Comparison of ENCODE assay signal across 26 mouse cellular contexts in genomic region chr9:21816716-21817305, GRCm38 (mm10). TPM values are rescaled to one million over a fixed set of nuclear protein-coding genes. Genes with fewer than 3 reads are reported as not detected.
DNase-seq lines count a peak whose midpoint lies in the region; ATAC-seq and TF ChIP-seq lines count a peak whose summit lies in the region.
"Had no signal": no experiment of that assay in that cellular context is flagged by ENCODE, and none has a peak within 500 bp of the region (broad histone marks: within the 10 kb centered on the region; RNA-seq: fewer than 3 reads in every experiment).

No protein-coding gene starts in this region.

- H3K36me3 ChIP-seq in intestine, embryonic 16.5 days (ENCODE audit: control insufficient read depth, insufficient read depth, low read length), result no peaks in the 10 kb centered on the region
- H3K36me3 ChIP-seq in intestine, postnatal 0 days (ENCODE audit: control insufficient read depth, insufficient read depth), result peaks cover 72% of the 10 kb centered on the region
- H3K36me3 ChIP-seq in C2C12 (ENCODE audit: control insufficient read depth, insufficient read depth), result no peaks in the 10 kb centered on the region
- H3K36me3 ChIP-seq: neural tube, embryonic 13.5 days had no signal

- no peaks in the 10 kb centered on the region for H3K79me3 ChIP-seq in C2C12 (ENCODE audit: low read depth)

- no peak for TF ChIP-seq CTCF in intestine, postnatal 0 days (IDR thresholded peaks at IDR 0.05; ENCODE audit: low read depth)
- no peak for TF ChIP-seq CTCF in C2C12 (IDR thresholded peaks at IDR 0.05; ENCODE audit: control insufficient read depth, insufficient read depth, insufficient read length)
- no peak for TF ChIP-seq CTCF in left cerebral cortex, adult 2 months (IDR thresholded peaks at IDR 0.05)

- WGBS in intestine, embryonic 16.5 days, result 68% methylated on average over 9 of the region's 9 CpGs
- WGBS in intestine, postnatal 0 days, result 67% methylated on average over 9 of the region's 9 CpGs

- no peak overlapping the region for H3K4me2 ChIP-seq in intestine, embryonic 16.5 days (ENCODE audit: low read depth, low read length)
- no peak overlapping the region for H3K4me2 ChIP-seq in intestine, postnatal 0 days (replicated peaks; ENCODE audit: low read depth)
- H3K4me2 ChIP-seq: embryonic facial prominence, embryonic 15.5 days; heart, embryonic 11.5 days; hindbrain, embryonic 14.5 days; limb, embryonic 12.5 days; lung, embryonic 15.5 days; midbrain, embryonic 12.5 days; neural tube, embryonic 13.5 days had no signal

- no peak overlapping the region for H3K27ac ChIP-seq in intestine, embryonic 16.5 days (ENCODE audit: low read length)
- no peak overlapping the region for H3K27ac ChIP-seq in intestine, postnatal 0 days (ENCODE audit: low read depth, low read length)
- no peak overlapping the region for H3K27ac ChIP-seq in left cerebral cortex, adult 2 months
- H3K27ac ChIP-seq: embryonic facial prominence, embryonic 15.5 days; hindbrain, embryonic 14.5 days; limb, embryonic 12.5 days; lung, embryonic 15.5 days; midbrain, embryonic 12.5 days; neural tube, embryonic 13.5 days; stomach, postnatal 0 days had no signal

- 0 out of 2 replicates have a peak overlapping the region, but pooled peaks have one; percentile 12 for H3K9ac ChIP-seq in intestine, embryonic 16.5 days (ENCODE audit: low read depth, low read length)
- H3K9ac ChIP-seq in intestine, postnatal 0 days (ENCODE audit: low read depth, low read length), result no peak overlapping the region
- H3K9ac ChIP-seq: embryonic facial prominence, embryonic 15.5 days; hindbrain, embryonic 14.5 days; limb, embryonic 12.5 days; lung, embryonic 15.5 days; midbrain, embryonic 12.5 days; neural tube, embryonic 13.5 days had no signal

- no peak for ATAC-seq in intestine, embryonic 16.5 days
- ATAC-seq in intestine, postnatal 0 days, result no peak
- peak; percentile 30 to 60 for ATAC-seq in hematopoietic stem cell, adult 5-6 weeks (replicated peaks in 1 of 2; ENCODE audit: insufficient read depth in 1 of 2, low FRiP score in 2 of 2, low TSS enrichment in 1 of 2, low read depth in 1 of 2, poor library complexity in 2 of 2, severe bottlenecking in 2 of 2)
- peak; percentile 60 for ATAC-seq in megakaryocyte progenitor cell, adult 5-6 weeks (replicated peaks; ENCODE audit: poor library complexity)
- ATAC-seq: activated CD4-positive, CD25-positive, alpha-beta regulatory T cell, adult 4 months had no signal

- H3K27me3 ChIP-seq in intestine, embryonic 16.5 days (replicated peaks; ENCODE audit: control insufficient read depth, insufficient read depth, low read length), result no peaks in the 10 kb centered on the region
- H3K27me3 ChIP-seq in intestine, postnatal 0 days (replicated peaks; ENCODE audit: control insufficient read depth, insufficient read depth, low read length), result no peaks in the 10 kb centered on the region
- H3K27me3 ChIP-seq in C2C12 (ENCODE audit: control insufficient read depth, insufficient read depth, insufficient read length), result no peaks in the 10 kb centered on the region
- H3K27me3 ChIP-seq: embryonic facial prominence, embryonic 15.5 days; limb, embryonic 12.5 days; lung, embryonic 15.5 days; midbrain, embryonic 12.5 days; neural tube, embryonic 13.5 days had no signal

- no peaks in the 10 kb centered on the region for H3K79me2 ChIP-seq in C2C12 (ENCODE audit: control insufficient read depth, insufficient read depth)

- no peak overlapping the region for H3ac ChIP-seq in C2C12 (ENCODE audit: control insufficient read depth, insufficient read length, low read depth)

- H3K4me1 ChIP-seq in intestine, embryonic 16.5 days (ENCODE audit: control insufficient read depth, insufficient read depth, low read length), result no peaks in the 10 kb centered on the region
- H3K4me1 ChIP-seq in intestine, postnatal 0 days (replicated peaks; ENCODE audit: control insufficient read depth, insufficient read depth, low read length), result no peaks in the 10 kb centered on the region
- H3K4me1 ChIP-seq: embryonic facial prominence, embryonic 15.5 days; limb, embryonic 12.5 days; lung, embryonic 15.5 days; midbrain, embryonic 12.5 days; neural tube, embryonic 13.5 days had no signal

- DNase-seq in cerebellum, adult 18-20 months, result no peak
- no peak for DNase-seq in right cerebral cortex, adult 18-20 months
- no peak for DNase-seq in left cerebral cortex, adult 2 months (ENCODE audit: extremely low spot score in 1 of 2, low spot score in 2 of 2)
- DNase-seq: adrenal gland, postnatal 10 days; B cell, adult 2 months; cerebellum, postnatal 10 days; heart, postnatal 10 days; kidney, adult 11 months; kidney, postnatal 10 days; lung, postnatal 4 days; right cerebral cortex, postnatal 4 days had no signal

- no peaks in the 10 kb centered on the region for H3K9me3 ChIP-seq in intestine, embryonic 16.5 days (ENCODE audit: control insufficient read depth, low read length)
- no peaks in the 10 kb centered on the region for H3K9me3 ChIP-seq in intestine, postnatal 0 days (ENCODE audit: control insufficient read depth)
- H3K9me3 ChIP-seq: embryonic facial prominence, embryonic 15.5 days; limb, embryonic 12.5 days; lung, embryonic 15.5 days; midbrain, embryonic 12.5 days; neural tube, embryonic 13.5 days had no signal

- intact Hi-C loops in left cerebral cortex, adult 2 months (cut with DNase I), result no loop called here

- H3K4me3 ChIP-seq in intestine, embryonic 16.5 days (ENCODE audit: low read length), result no peak overlapping the region
- H3K4me3 ChIP-seq in intestine, postnatal 0 days (ENCODE audit: low read depth, low read length), result no peak overlapping the region
- H3K4me3 ChIP-seq in C2C12 (ENCODE audit: insufficient read depth, poor library complexity, severe bottlenecking), result no peak overlapping the region
- no peak overlapping the region for H3K4me3 ChIP-seq in left cerebral cortex, adult 2 months
- H3K4me3 ChIP-seq: embryonic facial prominence, embryonic 15.5 days; limb, embryonic 12.5 days; lung, embryonic 15.5 days; midbrain, embryonic 12.5 days; neural tube, embryonic 13.5 days had no signal

TF ChIP-seq in C2C12, 6 proteins besides CTCF, POLR2A, EP300 and RAD21:
- TF ChIP-seq MYOG (IDR thresholded peaks at IDR 0.05; ENCODE audit: control insufficient read depth, extremely low read depth, insufficient read length), result no peak
- no peak for TF ChIP-seq MAX (IDR thresholded peaks at IDR 0.05)
- TF ChIP-seq USF1 (IDR thresholded peaks at IDR 0.05; ENCODE audit: low read depth), result peak; percentile 21
- no peak for TF ChIP-seq CEBPB (IDR thresholded peaks at IDR 0.05; ENCODE audit: low read depth)
- no peak for TF ChIP-seq MYOD1 (IDR thresholded peaks at IDR 0.05; ENCODE audit: control insufficient read depth, insufficient read length, low read depth)

RNA-seq across cellular contexts. Expression of gene Kank2, which starts 18.3 kb away (rescaled TPM):
- 9.7 and 9.9 TPM in 2 replicates for polyA plus RNA-seq in intestine, embryonic 16.5 days (2015; fragmentation: Nextera tagmentation; extraction: Ambion mirVana)
- 6.4 TPM in 2 replicates for polyA plus RNA-seq in intestine, postnatal 0 days (2015; fragmentation: Nextera tagmentation; extraction: Ambion mirVana)
- polyA plus RNA-seq in C2C12 (2012; fragmentation: generic; extraction: Trizol), result 43.3 TPM
- 3.9 and 4.3 TPM in 2 replicates for total RNA-seq in hematopoietic stem cell, adult 5-6 weeks (2017)
- 0.72 and 1.2 TPM in 2 replicates for total RNA-seq in megakaryocyte progenitor cell, adult 5-6 weeks (2015)
- total RNA-seq in megakaryocyte progenitor cell, adult 5-6 weeks (2017), result 0.71 and 1.2 TPM in 2 replicates
- 1 to 10 TPM; 8.5 to 8.8 TPM for total RNA-seq in left cerebral cortex, adult 2 months (2021)
- polyA plus RNA-seq: activated CD4-positive, CD25-positive, alpha-beta regulatory T cell, adult 4 months had no signal

RNA-seq across cellular contexts. Expression of gene Angptl8, which starts 18.5 kb away (rescaled TPM):
- 17.3 and 18.4 TPM in 2 replicates for polyA plus RNA-seq in intestine, embryonic 16.5 days (2015; fragmentation: Nextera tagmentation; extraction: Ambion mirVana)
- polyA plus RNA-seq in intestine, postnatal 0 days (2015; fragmentation: Nextera tagmentation; extraction: Ambion mirVana), result 15.9 and 21.1 TPM in 2 replicates
- polyA plus RNA-seq in C2C12 (2012; fragmentation: generic; extraction: Trizol), result 0.04 TPM
- total RNA-seq in hematopoietic stem cell, adult 5-6 weeks (2017), result not detected in 2 replicates
- 0.22 and 1.8 TPM in 2 replicates for total RNA-seq in megakaryocyte progenitor cell, adult 5-6 weeks (2015)
- total RNA-seq in megakaryocyte progenitor cell, adult 5-6 weeks (2017), result 4.0 and 4.7 TPM in 2 replicates
- not detected for total RNA-seq in left cerebral cortex, adult 2 months (2021)
- total RNA-seq: layer of hippocampus, adult 8-10 months had no signal
- polyA plus RNA-seq: activated CD4-positive, CD25-positive, alpha-beta regulatory T cell, adult 4 months had no signal

RNA-seq across cellular contexts. Expression of gene Dock6, which starts 35.6 kb away (rescaled TPM):
- polyA plus RNA-seq in intestine, embryonic 16.5 days (2015; fragmentation: Nextera tagmentation; extraction: Ambion mirVana), result 23.3 and 24.7 TPM in 2 replicates
- polyA plus RNA-seq in intestine, postnatal 0 days (2015; fragmentation: Nextera tagmentation; extraction: Ambion mirVana), result 15.5 and 18.4 TPM in 2 replicates
- polyA plus RNA-seq in C2C12 (2012; fragmentation: generic; extraction: Trizol), result 12.1 TPM
- total RNA-seq in hematopoietic stem cell, adult 5-6 weeks (2017), result 4.3 and 6.1 TPM in 2 replicates
- 0.64 and 1.6 TPM in 2 replicates for total RNA-seq in megakaryocyte progenitor cell, adult 5-6 weeks (2015)
- total RNA-seq in megakaryocyte progenitor cell, adult 5-6 weeks (2017), result 0.67 and 2.3 TPM in 2 replicates
- 10 to 100 TPM; 15.8 to 18.1 TPM for total RNA-seq in left cerebral cortex, adult 2 months (2021)

RNA-seq across cellular contexts. Expression of gene Spc24, which starts 56.7 kb away (rescaled TPM):
- 85.5 and 106 TPM in 2 replicates for polyA plus RNA-seq in intestine, embryonic 16.5 days (2015; fragmentation: Nextera tagmentation; extraction: Ambion mirVana)
- polyA plus RNA-seq in intestine, postnatal 0 days (2015; fragmentation: Nextera tagmentation; extraction: Ambion mirVana), result 23.5 and 32.4 TPM in 2 replicates
- 80.1 TPM for polyA plus RNA-seq in C2C12 (2012; fragmentation: generic; extraction: Trizol)
- total RNA-seq in hematopoietic stem cell, adult 5-6 weeks (2017), result 79.7 and 117 TPM in 2 replicates
- total RNA-seq in megakaryocyte progenitor cell, adult 5-6 weeks (2015), result 43.2 and 50.1 TPM in 2 replicates
- 128 and 151 TPM in 2 replicates for total RNA-seq in megakaryocyte progenitor cell, adult 5-6 weeks (2017)
- total RNA-seq in left cerebral cortex, adult 2 months (2021), result 1 to 10 TPM; 1.7 to 2.4 TPM

Comparison
In these comparisons a context has a peak if more than half of its experiments do, and no peak if none do; other contexts are left out.
1. ATAC-seq: peak in hematopoietic stem cell, adult 5-6 weeks (2 of 2) and megakaryocyte progenitor cell, adult 5-6 weeks (single experiment); none in intestine, embryonic 16.5 days (single experiment) and intestine, postnatal 0 days (single experiment).